Mouse (Mus musculus) lung, postnatal 0 days (tissue): ENCODE measurements around the gene Sbf1. TPM values are rescaled to one million over a fixed set of nuclear protein-coding genes. Genes with fewer than 3 reads are reported as not detected.

Experiments used
- ATAC-seq: fragments of 200-750 bp; cut with Nextera tagmentation; 2 replicates; pipeline ENCODE4 v1.8.0; 2017; ENCODE audit warnings: moderate library complexity
- DNase-seq: peaks from one replicate; pipeline ENCODE4 v3.0.0-alpha.2; 2016; ENCODE audit warnings: low spot score
- H3K27ac ChIP-seq: fragments of 300-500 bp; sonication (generic); 2 replicates; pipeline ENCODE4 v1.5.1; 2014; ENCODE audit warnings: antibody characterized with exemption, mild to moderate bottlenecking, low read length, mixed read lengths
- H3K27me3 ChIP-seq: fragments of 300-500 bp; sonication (generic); replicated peaks from 2 replicates; pipeline ENCODE4 v1.6.1; 2014; ENCODE audit warnings: low read length, mixed read lengths; ENCODE audit not compliant: insufficient read depth
- H3K36me3 ChIP-seq: fragments of 300-500 bp; sonication (generic); 2 replicates; pipeline ENCODE4 v1.6.1; 2014; ENCODE audit warnings: low read length, mixed read lengths; ENCODE audit not compliant: insufficient read depth
- H3K4me1 ChIP-seq: fragments of 300-500 bp; sonication (generic); 2 replicates; pipeline ENCODE4 v1.6.1; 2014; ENCODE audit warnings: antibody characterized with exemption, low read depth, low read length, mixed read lengths; ENCODE audit not compliant: insufficient read depth
- H3K4me2 ChIP-seq: fragments of 300-500 bp; sonication (generic); replicated peaks from 2 replicates; pipeline ENCODE4 v1.6.1; 2014; ENCODE audit warnings: low read depth, mild to moderate bottlenecking, low read length, moderate library complexity, mixed read lengths
- H3K4me3 ChIP-seq: fragments of 300-500 bp; sonication (generic); 2 replicates; pipeline ENCODE4 v1.5.1; 2014; ENCODE audit warnings: low read depth, low read length
- H3K9ac ChIP-seq: fragments of 300-500 bp; sonication (generic); replicated peaks from 2 replicates; pipeline ENCODE4 v1.6.1; 2014; ENCODE audit warnings: low read depth, mild to moderate bottlenecking
- H3K9me3 ChIP-seq: fragments of 300-500 bp; sonication (generic); 2 replicates; pipeline ENCODE4 v1.6.1; 2016; ENCODE audit warnings: low read length, mixed read lengths
- CTCF ChIP-seq: IDR thresholded peaks from 2 replicates; pipeline ENCODE4 v1.5.1; 2016; ENCODE audit warnings: antibody characterized with exemption, mild to moderate bottlenecking
- EP300 ChIP-seq: IDR thresholded peaks from 2 replicates; pipeline ENCODE4 v1.6.1; 2016; ENCODE audit warnings: antibody characterized with exemption, mild to moderate bottlenecking, control low read depth
- WGBS: fragments of 180-500 bp; shearing (Covaris S2); extraction: QIAGEN DNeasy Blood & Tissue Kit; methylation state at CpG from one replicate; pipeline ENCODE4 v1.1.7; 2014; 5-methylcytosine and 5-hydroxymethylcytosine counted together
- polyA plus RNA-seq: library from polyadenylated mRNA; unstranded; fragments of >200 nt; fragmentation: Nextera tagmentation; extraction: Ambion mirVana; gene quantifications from 2 replicates; pipeline ENCODE4 v1.2.1, GENCODE M21; 2015

Sbf1 gene
- polyA plus RNA-seq, 1 experiment from 2014 or later, result 30.9 TPM

DNA sequence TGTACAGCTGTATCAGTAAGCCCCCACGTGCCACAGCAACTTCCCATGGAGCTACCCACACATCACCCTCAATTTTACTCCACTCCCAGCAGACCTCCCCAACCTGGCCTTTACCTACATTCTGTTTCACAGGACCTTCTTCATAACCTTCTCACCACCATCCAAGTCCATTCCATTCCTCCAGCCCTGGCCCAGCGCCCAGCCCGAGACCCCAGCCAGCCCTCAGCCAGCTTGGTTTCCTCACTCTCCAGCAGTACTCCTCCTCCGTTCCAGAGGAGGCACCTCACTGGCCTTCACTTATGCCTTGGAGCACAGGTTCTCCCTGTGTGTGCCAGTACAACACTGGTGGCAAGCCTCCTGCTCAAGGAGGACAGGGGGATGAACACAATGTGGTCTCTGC, 1.8 kb downstream of the Sbf1 start:
- Histone ChIP-seq H3K36me3 (no peaks in the 10 kb centered on the region), H3K9me3 (no peaks in the 10 kb centered on the region), H3K4me3 (no peak overlapping the region), H3K4me1 (peaks cover 9% of the 10 kb centered on the region; the same call in 1 of the 2 replicates), H3K27me3 (no peaks in the 10 kb centered on the region), H3K4me2 (no peak overlapping the region), H3K9ac (no peak overlapping the region; the same call in 1 of the 2 replicates), H3K27ac (no peak overlapping the region)
- DNase-seq (no peak), ATAC-seq (no peak)
- TF ChIP-seq EP300, result no peak
- TF ChIP-seq CTCF, result no peak
- whole genome bisulfite sequencing, result 71% methylated on average over 4 of the region's 4 CpGs

DNA sequence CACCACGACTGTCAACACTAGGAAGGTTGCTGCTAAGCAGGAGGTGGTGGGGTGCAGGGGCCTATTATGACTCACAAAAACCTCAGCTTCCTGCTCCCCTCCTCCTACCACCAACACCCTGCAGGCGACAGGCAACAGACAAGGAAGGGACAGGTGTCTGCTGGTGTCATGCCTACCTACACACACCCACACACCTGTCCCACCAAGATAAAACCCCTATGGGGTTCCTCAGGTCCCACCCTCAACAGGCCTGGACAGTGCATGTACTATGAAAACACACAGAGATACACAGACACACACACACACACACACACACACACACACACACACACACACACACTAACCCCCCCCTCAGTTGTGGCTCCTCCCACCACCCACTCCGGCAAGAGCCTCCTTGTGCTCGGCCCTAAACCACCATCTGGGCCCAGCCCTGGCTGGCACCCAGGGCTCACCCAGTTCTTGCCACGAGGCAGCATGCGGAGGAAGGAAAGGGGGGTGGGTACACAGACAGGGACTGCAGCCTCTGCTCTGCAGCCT, 5.1 kb downstream of the Sbf1 start:
- ATAC-seq (no peak), DNase-seq (no peak)
- Histone ChIP-seq H3K36me3 (peaks cover 9% of the 10 kb centered on the region; the same call in 1 of the 2 replicates), H3K4me2 (no peak overlapping the region), H3K27me3 (no peaks in the 10 kb centered on the region), H3K9ac (no peak overlapping the region), H3K9me3 (no peaks in the 10 kb centered on the region), H3K27ac (no peak overlapping the region), H3K4me3 (no peak overlapping the region), H3K4me1 (peaks cover 9% of the 10 kb centered on the region; the same call in 1 of the 2 replicates)
- TF ChIP-seq EP300 (no peak), CTCF (no peak)
- WGBS, result 60% methylated on average over 5 of the region's 6 CpGs

DNA sequence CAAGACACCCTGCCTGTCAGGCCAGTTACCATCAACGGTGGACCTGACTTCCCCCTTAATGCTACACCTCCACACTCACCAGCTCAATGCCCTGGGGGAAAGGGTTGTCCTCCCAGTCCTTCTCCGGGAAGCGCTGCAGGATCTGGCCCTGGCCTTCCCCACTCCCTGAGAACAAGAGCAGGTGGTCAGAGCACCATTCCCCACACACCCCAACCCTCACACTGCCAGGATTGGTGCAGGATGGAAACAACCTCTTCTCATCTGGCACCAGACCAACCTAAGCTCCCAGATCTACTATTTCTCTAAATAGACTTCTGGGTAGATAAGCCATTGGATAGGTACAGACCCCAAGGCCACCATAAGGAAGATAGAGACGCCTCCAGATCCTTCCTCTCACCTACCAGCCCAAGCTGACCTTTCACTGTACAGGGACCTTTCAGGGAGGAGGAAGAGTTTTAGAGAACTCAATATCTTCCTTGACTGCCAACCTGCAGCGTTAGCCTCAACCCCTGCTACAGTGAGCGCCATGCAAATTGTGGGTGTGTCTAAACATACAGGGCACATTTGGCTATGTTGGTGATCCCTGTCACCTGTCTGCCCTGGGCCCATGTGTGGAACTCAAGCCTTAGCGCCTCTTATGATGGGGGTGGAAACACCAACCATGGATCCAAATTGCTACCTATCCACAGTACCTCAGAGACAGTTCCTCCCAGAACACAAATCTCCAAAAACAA, 6.5 kb downstream of the Sbf1 start:
- H3K9me3 ChIP-seq, result no peaks in the 10 kb centered on the region
- H3K27me3 ChIP-seq, result no peaks in the 10 kb centered on the region
- H3K4me2 ChIP-seq, result no peak overlapping the region
- no peak overlapping the region for H3K4me3 ChIP-seq
- WGBS, result 80% methylated on average over 7 of the region's 7 CpGs
- no peaks in the 10 kb centered on the region for H3K4me1 ChIP-seq
- no peak for ATAC-seq
- DNase-seq, result no peak
- peaks cover 18% of the 10 kb centered on the region; the same call in 1 of the 2 replicates for H3K36me3 ChIP-seq
- H3K27ac ChIP-seq, result no peak overlapping the region
- no peak overlapping the region for H3K9ac ChIP-seq
- TF ChIP-seq CTCF (no peak), EP300 (no peak)

DNA sequence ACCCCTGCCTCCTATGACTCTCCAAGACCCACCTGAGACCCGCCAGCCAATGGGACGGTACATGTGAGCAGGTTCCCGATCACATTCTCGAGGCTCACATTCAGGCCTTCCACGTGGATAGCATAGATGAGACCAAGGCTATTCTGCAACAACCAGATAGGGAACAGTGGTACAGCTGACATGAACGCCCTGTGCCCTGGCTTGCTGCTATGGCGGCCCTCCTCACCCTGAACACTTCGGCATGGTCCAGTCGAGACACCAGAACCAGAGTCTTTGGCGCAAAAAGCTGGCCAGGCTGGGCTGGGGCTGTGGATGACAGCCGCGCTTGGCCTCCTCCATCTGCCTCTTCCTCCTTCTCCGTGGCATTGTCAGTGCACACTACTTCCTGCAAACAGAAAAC, 7.7 kb downstream of the Sbf1 start:
- TF ChIP-seq EP300 (no peak), CTCF (no peak)
- H3K27me3 ChIP-seq, result no peaks in the 10 kb centered on the region
- H3K9ac ChIP-seq, result no peak overlapping the region
- 89% methylated on average over 13 of the region's 13 CpGs for WGBS
- ATAC-seq, result no peak
- H3K36me3 ChIP-seq, result peaks cover 25% of the 10 kb centered on the region; the same call in 1 of the 2 replicates
- DNase-seq, result no peak
- H3K4me3 ChIP-seq, result no peak overlapping the region
- no peaks in the 10 kb centered on the region for H3K4me1 ChIP-seq
- no peak overlapping the region for H3K27ac ChIP-seq
- no peaks in the 10 kb centered on the region for H3K9me3 ChIP-seq
- no peak overlapping the region for H3K4me2 ChIP-seq

DNA sequence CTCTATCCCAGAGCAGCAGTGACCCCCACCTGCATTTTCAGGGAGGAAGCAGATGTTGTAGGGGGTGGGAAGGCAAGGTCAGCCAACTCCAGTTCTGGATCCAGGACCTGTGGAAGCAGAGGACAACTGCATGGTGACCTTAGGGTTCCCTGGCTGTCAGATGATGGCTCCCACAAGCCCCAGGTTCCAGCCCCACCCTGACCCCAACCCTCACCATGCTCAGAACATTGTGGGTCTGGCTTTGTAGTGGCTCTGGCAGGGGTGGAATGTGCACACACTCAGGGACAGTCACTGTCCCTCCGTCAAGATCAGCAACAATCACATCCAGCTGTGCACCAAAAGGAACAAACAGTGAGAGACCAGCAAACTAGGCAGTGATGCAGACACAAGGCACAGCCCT, 9.1 kb downstream of the Sbf1 start:
- WGBS, result 73% methylated on average over 1 of the region's 1 CpGs
- Histone ChIP-seq H3K27me3 (no peaks in the 10 kb centered on the region), H3K4me1 (no peaks in the 10 kb centered on the region), H3K4me2 (no peak overlapping the region), H3K4me3 (no peak overlapping the region), H3K9ac (no peak overlapping the region), H3K9me3 (no peaks in the 10 kb centered on the region), H3K27ac (no peak overlapping the region), H3K36me3 (peaks cover 37% of the 10 kb centered on the region)
- no peak for TF ChIP-seq CTCF
- no peak for TF ChIP-seq EP300
- DNase-seq (no peak), ATAC-seq (no peak)

DNA sequence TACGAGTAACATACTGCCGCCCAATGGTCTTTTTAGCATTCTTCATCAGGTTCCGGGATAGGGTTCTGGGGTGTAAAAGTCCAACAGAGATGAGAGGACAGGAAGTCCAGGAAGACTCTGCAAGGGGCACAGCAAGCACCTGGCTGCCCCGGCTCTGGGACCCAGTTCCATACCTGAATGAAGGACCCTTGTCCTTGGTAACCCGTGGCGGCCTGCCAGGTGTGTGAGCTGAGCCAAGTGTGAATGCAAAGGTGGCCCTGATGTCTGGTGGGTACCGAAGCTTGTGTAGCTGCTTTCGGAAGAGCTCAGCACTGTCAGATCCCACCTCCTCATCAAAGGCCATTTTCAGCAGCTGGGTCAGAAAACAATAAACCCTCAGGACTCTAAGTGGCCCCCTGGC, 14.5 kb downstream of the Sbf1 start:
- H3K27me3 ChIP-seq, result no peaks in the 10 kb centered on the region
- no peak overlapping the region for H3K4me3 ChIP-seq
- TF ChIP-seq EP300, result no peak
- no peak for TF ChIP-seq CTCF
- H3K9ac ChIP-seq, result no peak overlapping the region
- peaks cover 54% of the 10 kb centered on the region for H3K36me3 ChIP-seq
- ATAC-seq, result no peak
- 82% methylated on average over 8 of the region's 8 CpGs for whole genome bisulfite sequencing
- no peak overlapping the region for H3K27ac ChIP-seq
- H3K9me3 ChIP-seq, result no peaks in the 10 kb centered on the region
- H3K4me2 ChIP-seq, result no peak overlapping the region
- H3K4me1 ChIP-seq, result no peaks in the 10 kb centered on the region; the same call in 1 of the 2 replicates
- no peak for DNase-seq
